Mouse (Mus musculus) right cerebral cortex, postnatal 10 days (tissue): Measurements from ENCODE around the gene Prcc.
"Not testable (repeated sequence)": the region's sequence is repeated elsewhere in the genome, so short reads cannot be mapped to it uniquely, and the experiment has no call there.

Experiments
- DNase-seq, 2 experiments: peaks; one replicate each; pipeline ENCODE4 v3.0.0; 2021; ENCODE audit warnings: low spot score in 2 of 2

The Prcc gene

GRCm38 (mm10) chr3:87846186-87846585 lies 39.2 kb downstream of the Prcc start:
- no peak for DNase-seq

- DNase-seq, result no peak
These were observed 40.4 kb downstream of the Prcc start for GRCm38 (mm10) chr3:87844981-87845380.

GRCm38 (mm10) chr3:87840858-87841257 lies 44.5 kb downstream of the Prcc start:
- DNase-seq, result no peak

- peak; percentile 46 to 78 for DNase-seq
These were observed 46.8 kb downstream of the Prcc start for GRCm38 (mm10) chr3:87838622-87839021.

GRCm38 (mm10) chr3:87833482-87833881 lies 51.9 kb downstream of the Prcc start:
- no peak for DNase-seq

- no peak for DNase-seq
These were observed 53.1 kb downstream of the Prcc start for GRCm38 (mm10) chr3:87832109-87832859.

- no peak for DNase-seq
These were observed 56.4 kb downstream of the Prcc start for GRCm38 (mm10) chr3:87829025-87829424.

- DNase-seq, result no peak
These were observed 57.0 kb downstream of the Prcc start for GRCm38 (mm10) chr3:87828435-87828834.

DNA sequence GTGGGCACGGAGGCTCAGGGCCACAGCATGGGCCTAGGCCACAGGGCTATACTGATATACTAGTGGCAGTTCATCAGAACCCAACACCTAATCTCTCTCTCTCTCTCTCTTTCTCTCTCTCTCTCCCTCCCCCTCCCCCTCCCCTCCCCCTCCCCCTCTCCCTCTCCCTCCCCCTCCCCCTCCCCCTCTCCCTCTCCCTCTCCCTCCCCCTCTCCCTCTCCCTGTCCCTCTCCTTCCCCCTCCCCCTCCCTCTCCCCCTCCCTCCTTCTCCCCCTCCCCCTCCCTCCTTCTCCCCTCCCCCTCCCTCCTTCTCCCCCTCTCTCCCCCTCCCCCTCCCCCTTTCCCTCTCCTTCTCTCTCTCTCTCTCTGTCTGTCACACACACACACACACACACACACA lies 61.2 kb downstream of the Prcc start, which contains the start of gene Pear1:
Gene Pear1 (minus strand): TSS at position 101 of the 400 bp plus-strand sequence.
- DNase-seq, result not testable (repeated sequence)

GRCm38 (mm10) chr3:87818226-87818625 lies 67.2 kb downstream of the Prcc start:
- DNase-seq, result no peak

GRCm38 (mm10) chr3:87816646-87817093 lies 68.7 kb downstream of the Prcc start:
- DNase-seq, result peak; percentile 51 to 69

DNA sequence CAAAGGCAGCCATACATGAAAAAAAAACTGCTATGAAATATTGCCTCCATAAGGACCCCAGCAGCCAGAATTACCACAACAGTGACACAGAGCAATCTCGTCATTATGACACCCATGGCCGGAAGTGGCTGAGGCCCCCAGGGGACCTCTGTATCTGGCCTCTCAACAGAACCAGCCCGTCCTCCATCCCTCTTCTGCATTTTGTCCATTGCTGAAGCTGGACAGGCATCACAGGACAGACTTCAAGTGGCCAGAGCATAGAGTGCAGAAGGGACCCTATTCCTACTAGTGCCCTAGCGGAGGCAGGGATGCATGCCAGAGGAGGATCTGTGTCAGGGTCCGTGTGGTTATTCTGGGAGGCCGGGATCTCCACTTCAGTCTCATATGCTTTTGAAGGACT lies 69.2 kb downstream of the Prcc start:
- no peak for DNase-seq

DNA sequence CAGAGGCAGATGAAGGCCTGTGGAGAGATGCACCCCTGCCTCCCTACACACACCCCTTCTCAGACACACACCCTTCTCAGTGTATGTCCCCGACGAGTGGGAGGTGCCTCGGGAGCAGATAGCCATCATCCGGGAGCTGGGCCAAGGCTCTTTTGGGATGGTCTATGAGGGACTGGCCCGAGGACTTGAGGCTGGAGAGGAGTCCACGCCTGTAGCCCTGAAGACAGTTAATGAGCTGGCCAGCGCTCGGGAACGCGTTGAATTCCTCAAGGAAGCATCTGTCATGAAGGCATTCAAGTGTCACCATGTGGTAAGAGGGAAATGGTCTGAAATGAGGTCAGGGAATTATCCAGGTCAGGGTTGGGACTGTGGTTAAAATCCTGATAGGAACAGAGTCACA lies 72.5 kb downstream of the Prcc start:
- no peak for DNase-seq

DNA sequence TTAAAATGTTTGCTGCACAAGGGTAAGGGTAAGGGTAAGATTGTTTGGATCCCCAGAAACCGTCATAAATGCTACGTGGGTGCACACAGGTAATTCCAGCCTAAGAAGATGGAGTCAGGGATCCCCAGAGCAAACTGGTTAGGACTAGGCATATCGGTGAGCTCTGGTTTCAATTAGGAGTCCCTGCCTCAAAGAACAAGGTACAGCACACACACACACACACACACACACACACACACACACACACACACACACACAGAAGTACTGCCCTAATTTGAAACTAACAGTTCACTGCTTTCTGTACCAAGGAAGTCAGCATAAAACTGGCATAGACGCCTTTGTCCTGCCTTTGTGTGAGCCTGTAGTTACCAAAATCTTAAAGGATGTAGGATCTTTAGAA lies 73.0 kb downstream of the Prcc start:
- no peak for DNase-seq

GRCm38 (mm10) chr3:87811297-87811696 lies 74.1 kb downstream of the Prcc start:
- no peak for DNase-seq

- DNase-seq, result no peak
These were observed 76.0 kb downstream of the Prcc start for GRCm38 (mm10) chr3:87809322-87809962.
